Mouse (Mus musculus): Measurements from ENCODE around the gene Acot4. TPM values are rescaled to one million over a fixed set of nuclear protein-coding genes. Genes with fewer than 3 reads are reported as not detected.

The Acot4 gene
- polyA plus RNA-seq, 1 experiment: 1.9 TPM

- Histone ChIP-seq H3K4me3 (ENCODE audit: insufficient read depth, low read length) (peak overlapping the region; percentile 51; the same call in 1 of the 2 replicates), H3K27ac (ENCODE audit: insufficient read depth, low read length) (no peak overlapping the region), H3K4me1 (ENCODE audit: control insufficient read depth, insufficient read depth, low read length) (peaks cover 2% of the 10 kb centered on the region; the same call in 1 of the 2 replicates)
- TF ChIP-seq POLR2A (IDR thresholded peaks at IDR 0.05; ENCODE audit: extremely low read depth, insufficient read depth, low read length) (no peak), CTCF (IDR thresholded peaks at IDR 0.05; ENCODE audit: extremely low read depth, insufficient read depth, low read length) (no peak)
Measured at GRCm38 (mm10) chr12:84052609-84053008, 14.4 kb downstream of the Acot4 start.

- Histone ChIP-seq H3K4me3 (ENCODE audit: insufficient read depth, low read length) (peak overlapping the region; percentile 51), H3K4me1 (ENCODE audit: control insufficient read depth, insufficient read depth, low read length) (peaks cover 2% of the 10 kb centered on the region; the same call in 1 of the 2 replicates), H3K27ac (ENCODE audit: insufficient read depth, low read length) (no peak overlapping the region)
- TF ChIP-seq CTCF (IDR thresholded peaks at IDR 0.05; ENCODE audit: extremely low read depth, insufficient read depth, low read length): no peak
- no peak for TF ChIP-seq POLR2A (IDR thresholded peaks at IDR 0.05; ENCODE audit: extremely low read depth, insufficient read depth, low read length)
Measured at GRCm38 (mm10) chr12:84053173-84053572, 15.0 kb downstream of the Acot4 start.

GRCm38 (mm10) chr12:84053679-84054391 lies 15.7 kb downstream of the Acot4 start:
- Histone ChIP-seq H3K27ac (ENCODE audit: insufficient read depth, low read length) (no peak overlapping the region), H3K4me3 (ENCODE audit: insufficient read depth, low read length) (peak overlapping the region; percentile 51), H3K4me1 (ENCODE audit: control insufficient read depth, insufficient read depth, low read length) (peaks cover 2% of the 10 kb centered on the region; the same call in 1 of the 2 replicates)
- TF ChIP-seq POLR2A (IDR thresholded peaks at IDR 0.05; ENCODE audit: extremely low read depth, insufficient read depth, low read length) (no peak), CTCF (IDR thresholded peaks at IDR 0.05; ENCODE audit: extremely low read depth, insufficient read depth, low read length) (0 out of 2 replicates have a peak, but pooled peaks have one; percentile 6)

- Histone ChIP-seq H3K4me3 (ENCODE audit: insufficient read depth, low read length) (no peak overlapping the region), H3K27ac (ENCODE audit: insufficient read depth, low read length) (no peak overlapping the region), H3K4me1 (ENCODE audit: control insufficient read depth, insufficient read depth, low read length) (no peaks in the 10 kb centered on the region)
- peak; percentile 23; the same call in 1 of the 2 replicates for TF ChIP-seq CTCF (IDR thresholded peaks at IDR 0.05; ENCODE audit: extremely low read depth, insufficient read depth, low read length)
- no peak for TF ChIP-seq POLR2A (IDR thresholded peaks at IDR 0.05; ENCODE audit: extremely low read depth, insufficient read depth, low read length)
Measured at GRCm38 (mm10) chr12:84060946-84061345, 22.8 kb downstream of the Acot4 start.

- TF ChIP-seq POLR2A (IDR thresholded peaks at IDR 0.05; ENCODE audit: extremely low read depth, insufficient read depth, low read length) (no peak), CTCF (IDR thresholded peaks at IDR 0.05; ENCODE audit: extremely low read depth, insufficient read depth, low read length) (no peak)
- H3K4me1 ChIP-seq (ENCODE audit: control insufficient read depth, insufficient read depth, low read length): no peaks in the 10 kb centered on the region
- H3K4me3 ChIP-seq (ENCODE audit: insufficient read depth, low read length): no peak overlapping the region
- H3K27ac ChIP-seq (ENCODE audit: insufficient read depth, low read length): no peak overlapping the region
Measured at GRCm38 (mm10) chr12:84062336-84062735, 24.2 kb downstream of the Acot4 start.

- TF ChIP-seq POLR2A (IDR thresholded peaks at IDR 0.05; ENCODE audit: extremely low read depth, insufficient read depth, low read length) (no peak), CTCF (IDR thresholded peaks at IDR 0.05; ENCODE audit: extremely low read depth, insufficient read depth, low read length) (0 out of 2 replicates have a peak, but pooled peaks have one; percentile 2)
- Histone ChIP-seq H3K4me1 (ENCODE audit: control insufficient read depth, insufficient read depth, low read length) (no peaks in the 10 kb centered on the region), H3K27ac (ENCODE audit: insufficient read depth, low read length) (no peak overlapping the region), H3K4me3 (ENCODE audit: insufficient read depth, low read length) (no peak overlapping the region)
Measured at GRCm38 (mm10) chr12:84063228-84063627, 25.0 kb downstream of the Acot4 start.

- no peak overlapping the region for H3K27ac ChIP-seq (ENCODE audit: insufficient read depth, low read length)
- H3K4me3 ChIP-seq (ENCODE audit: insufficient read depth, low read length): no peak overlapping the region
- TF ChIP-seq POLR2A (IDR thresholded peaks at IDR 0.05; ENCODE audit: extremely low read depth, insufficient read depth, low read length) (no peak), CTCF (IDR thresholded peaks at IDR 0.05; ENCODE audit: extremely low read depth, insufficient read depth, low read length) (no peak)
- H3K4me1 ChIP-seq (ENCODE audit: control insufficient read depth, insufficient read depth, low read length): no peaks in the 10 kb centered on the region
Measured at GRCm38 (mm10) chr12:84063833-84064232, 25.7 kb downstream of the Acot4 start.

- TF ChIP-seq POLR2A (IDR thresholded peaks at IDR 0.05; ENCODE audit: extremely low read depth, insufficient read depth, low read length) (no peak), CTCF (IDR thresholded peaks at IDR 0.05; ENCODE audit: extremely low read depth, insufficient read depth, low read length) (no peak)
- H3K4me1 ChIP-seq (ENCODE audit: control insufficient read depth, insufficient read depth, low read length): peaks cover 2% of the 10 kb centered on the region; the same call in 1 of the 2 replicates
- no peak overlapping the region for H3K27ac ChIP-seq (ENCODE audit: insufficient read depth, low read length)
- H3K4me3 ChIP-seq (ENCODE audit: insufficient read depth, low read length): no peak overlapping the region
Measured at GRCm38 (mm10) chr12:84064621-84065020, 26.4 kb downstream of the Acot4 start.

GRCm38 (mm10) chr12:84067752-84068151 lies 29.6 kb downstream of the Acot4 start:
- Histone ChIP-seq H3K4me3 (ENCODE audit: insufficient read depth, low read length) (no peak overlapping the region), H3K27ac (ENCODE audit: insufficient read depth, low read length) (no peak overlapping the region), H3K4me1 (ENCODE audit: control insufficient read depth, insufficient read depth, low read length) (peaks cover 2% of the 10 kb centered on the region; the same call in 1 of the 2 replicates)
- TF ChIP-seq POLR2A (IDR thresholded peaks at IDR 0.05; ENCODE audit: extremely low read depth, insufficient read depth, low read length): no peak
- TF ChIP-seq CTCF (IDR thresholded peaks at IDR 0.05; ENCODE audit: extremely low read depth, insufficient read depth, low read length): no peak

- Histone ChIP-seq H3K4me1 (ENCODE audit: control insufficient read depth, insufficient read depth, low read length) (peaks cover 2% of the 10 kb centered on the region; the same call in 1 of the 2 replicates), H3K27ac (ENCODE audit: insufficient read depth, low read length) (no peak overlapping the region), H3K4me3 (ENCODE audit: insufficient read depth, low read length) (no peak overlapping the region)
- TF ChIP-seq CTCF (IDR thresholded peaks at IDR 0.05; ENCODE audit: extremely low read depth, insufficient read depth, low read length) (no peak), POLR2A (IDR thresholded peaks at IDR 0.05; ENCODE audit: extremely low read depth, insufficient read depth, low read length) (no peak)
Measured at GRCm38 (mm10) chr12:84068296-84068695, 30.1 kb downstream of the Acot4 start.
